Comparison of ENCODE assay signal across 13 mouse cellular contexts in the genomic region with DNA sequence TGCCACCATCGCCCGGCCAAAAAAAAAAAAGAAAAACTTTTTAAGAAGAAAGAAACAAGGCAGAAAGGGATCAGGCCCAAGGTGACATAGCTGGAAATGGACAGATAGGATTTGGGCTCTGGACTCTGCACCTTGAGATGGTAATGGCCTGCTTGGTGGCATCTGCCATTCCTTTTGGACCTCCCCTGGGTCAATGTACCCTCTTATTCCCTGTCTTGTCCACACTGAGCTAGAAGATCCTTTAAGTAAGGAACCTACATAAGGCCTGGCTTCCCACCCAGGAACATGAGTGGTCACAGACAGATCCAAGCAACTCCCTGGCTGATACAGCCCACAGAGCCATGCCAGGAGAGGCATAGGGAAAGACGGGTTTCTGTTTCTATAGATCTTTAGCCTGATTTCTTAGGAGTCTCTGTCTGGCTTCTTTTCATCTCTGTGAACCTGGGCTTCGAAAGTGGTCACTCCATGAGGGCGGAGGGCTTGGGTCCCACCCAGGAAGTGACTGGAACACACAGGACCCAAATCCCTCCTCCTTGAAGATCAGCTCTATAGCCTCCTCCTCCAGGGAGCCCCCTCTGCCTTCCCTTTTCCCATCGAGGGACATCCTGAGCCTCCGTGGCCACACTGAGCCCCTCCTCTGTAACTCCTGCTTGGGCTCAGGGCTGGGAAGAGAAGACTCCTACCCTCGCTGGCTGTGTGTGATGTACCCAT. TPM values are rescaled to one million over a fixed set of nuclear protein-coding genes. Genes with fewer than 3 reads are reported as not detected.
A peak's percentile ranks its signal among the peaks of the same experiment; 100 is the strongest.
DNase-seq lines count a peak whose midpoint lies in the region; ATAC-seq and TF ChIP-seq lines count a peak whose summit lies in the region.
"Had no signal": no experiment of that assay in that cellular context is flagged by ENCODE, and none has a peak within 500 bp of the region (broad histone marks: within the 10 kb centered on the region; RNA-seq: fewer than 3 reads in every experiment).

No protein-coding gene starts in this region.

- intact Hi-C loops in gastrocnemius, postnatal 14 days (cut with DNase I; ENCODE audit: low total_unique reads): no loop called here

- TF ChIP-seq CTCF in E14TG2a.4 (conservative IDR thresholded peaks at IDR 0.05; ENCODE audit: low read length): no peak

- WGBS in lung, embryonic 15.5 days: 74% methylated on average over 8 of the region's 8 CpGs
- 63% methylated on average over 8 of the region's 8 CpGs for WGBS in liver, embryonic 15.5 days (ENCODE audit: insufficient replicate concordance)

- no peak overlapping the region for H3K9ac ChIP-seq in lung, embryonic 15.5 days
- no peak overlapping the region for H3K9ac ChIP-seq in liver, embryonic 15.5 days
- H3K9ac ChIP-seq: heart, embryonic 12.5 days had no signal

- H3K4me2 ChIP-seq in lung, embryonic 15.5 days: no peak overlapping the region
- no peak overlapping the region for H3K4me2 ChIP-seq in liver, embryonic 15.5 days
- H3K4me2 ChIP-seq: heart, embryonic 12.5 days had no signal

- H3K36me3 ChIP-seq in lung, embryonic 15.5 days: no peaks in the 10 kb centered on the region
- no peaks in the 10 kb centered on the region for H3K36me3 ChIP-seq in E14TG2a.4 (ENCODE audit: insufficient read depth, low read length)
- no peaks in the 10 kb centered on the region for H3K36me3 ChIP-seq in liver, embryonic 15.5 days (replicated peaks)
- H3K36me3 ChIP-seq: heart, embryonic 12.5 days; hindbrain, embryonic 10.5 days had no signal

- H3K4me1 ChIP-seq in lung, embryonic 15.5 days: peaks cover 50% of the 10 kb centered on the region
- H3K4me1 ChIP-seq in E14TG2a.4 (replicated peaks; ENCODE audit: low read depth, low read length): peaks cover 63% of the 10 kb centered on the region
- H3K4me1 ChIP-seq in liver, embryonic 15.5 days (replicated peaks): peaks cover 91% of the 10 kb centered on the region

- no peak for ATAC-seq in lung, embryonic 15.5 days (ENCODE audit: borderline replicate concordance, extremely low read depth, low FRiP score, low TSS enrichment)
- no peak for ATAC-seq in liver, embryonic 15.5 days (ENCODE audit: insufficient read depth)
- ATAC-seq: forebrain, embryonic 14.5 days had no signal

- H3K27me3 ChIP-seq in lung, embryonic 15.5 days: no peaks in the 10 kb centered on the region
- H3K27me3 ChIP-seq in E14TG2a.4 (ENCODE audit: insufficient read depth, low read length): peaks cover 87% of the 10 kb centered on the region
- no peaks in the 10 kb centered on the region for H3K27me3 ChIP-seq in liver, embryonic 15.5 days

- H3K9me3 ChIP-seq in lung, embryonic 15.5 days: no peaks in the 10 kb centered on the region
- no peaks in the 10 kb centered on the region for H3K9me3 ChIP-seq in E14TG2a.4 (ENCODE audit: low read length)
- H3K9me3 ChIP-seq in liver, embryonic 15.5 days (replicated peaks): no peaks in the 10 kb centered on the region
- H3K9me3 ChIP-seq: heart, embryonic 12.5 days; hindbrain, embryonic 10.5 days had no signal

- H3K27ac ChIP-seq in lung, embryonic 15.5 days: peak overlapping the region; percentile 95
- peak overlapping the region; percentile 75 for H3K27ac ChIP-seq in liver, embryonic 15.5 days (replicated peaks)
- H3K27ac ChIP-seq: gastrocnemius, adult 2 months; hindbrain, embryonic 10.5 days had no signal

- H3K4me3 ChIP-seq in lung, embryonic 15.5 days: no peak overlapping the region
- 0 out of 2 replicates have a peak overlapping the region, but pooled peaks have one; percentile 7 for H3K4me3 ChIP-seq in E14TG2a.4 (replicated peaks; ENCODE audit: low read length)
- no peak overlapping the region for H3K4me3 ChIP-seq in liver, embryonic 15.5 days (replicated peaks)
- H3K4me3 ChIP-seq: gastrocnemius, adult 2 months; heart, embryonic 12.5 days; hindbrain, embryonic 10.5 days had no signal

- DNase-seq in gastrocnemius, postnatal 14 days: peak; percentile 2
- DNase-seq in gastrocnemius, postnatal 10 days: no peak
- no peak for DNase-seq in lung, postnatal 25 days (ENCODE audit: low spot score)
- no peak for DNase-seq in left cerebral cortex, adult 18-20 months (ENCODE audit: low spot score in 2 of 2)
- no peak for DNase-seq in embryo, embryonic 10 days (ENCODE audit: low spot score)
- DNase-seq: adrenal gland, postnatal 25 days; gastrocnemius, adult 2 months had no signal

RNA-seq across cellular contexts. Expression of a gene that starts 32.1 kb away (rescaled TPM):
- total RNA-seq in gastrocnemius, postnatal 14 days (2021): 10 to 100 TPM; 17.0 to 21.3 TPM
- total RNA-seq in gastrocnemius, postnatal 10 days (2021): 10 to 100 TPM; 26.2 to 32.6 TPM
- polyA plus RNA-seq in lung, embryonic 15.5 days (2015; fragmentation: Nextera tagmentation; extraction: Ambion mirVana): 14.8 and 15.9 TPM in 2 replicates
- 6.8 and 7.4 TPM in 2 replicates for polyA plus RNA-seq in liver, embryonic 15.5 days (2015; fragmentation: Nextera tagmentation; extraction: Ambion mirVana)
- total RNA-seq in left cerebral cortex, adult 18-20 months (2021): 10 to 100 TPM; 24.8 to 25.1 TPM
